Mouse (Mus musculus) spleen, postnatal 4 days (tissue): ENCODE measurements around the gene Adad2.

Source experiments
- DNase-seq, 2 experiments: peaks; one replicate each; pipeline ENCODE4 v3.0.0; 2022; ENCODE audit warnings: low spot score in 2 of 2

Adad2 gene

GRCm38 (mm10) chr8:119616811-119617210, 4.3 kb downstream of the Adad2 start:
- no peak for DNase-seq

DNA sequence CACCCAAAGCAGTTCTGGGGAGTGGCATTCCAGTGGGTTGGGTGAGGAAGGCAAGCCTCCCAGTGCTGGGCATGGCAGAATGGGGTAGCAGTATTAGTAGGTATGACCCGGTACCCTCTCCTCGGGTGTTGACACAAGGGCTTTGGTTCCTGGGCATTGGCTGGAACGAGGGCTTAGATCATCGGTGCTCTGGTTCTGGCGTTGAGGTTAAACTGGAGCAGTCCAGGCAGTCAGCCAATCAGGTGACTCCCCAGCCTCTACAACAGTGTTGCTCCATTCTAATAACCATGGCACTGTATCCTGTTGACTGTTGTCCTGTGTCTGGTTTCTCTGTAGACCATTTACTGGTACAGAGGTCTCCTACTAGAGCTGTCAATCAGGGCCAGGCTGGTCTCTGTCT, 5.0 kb downstream of the Adad2 start:
- DNase-seq: no peak

DNA sequence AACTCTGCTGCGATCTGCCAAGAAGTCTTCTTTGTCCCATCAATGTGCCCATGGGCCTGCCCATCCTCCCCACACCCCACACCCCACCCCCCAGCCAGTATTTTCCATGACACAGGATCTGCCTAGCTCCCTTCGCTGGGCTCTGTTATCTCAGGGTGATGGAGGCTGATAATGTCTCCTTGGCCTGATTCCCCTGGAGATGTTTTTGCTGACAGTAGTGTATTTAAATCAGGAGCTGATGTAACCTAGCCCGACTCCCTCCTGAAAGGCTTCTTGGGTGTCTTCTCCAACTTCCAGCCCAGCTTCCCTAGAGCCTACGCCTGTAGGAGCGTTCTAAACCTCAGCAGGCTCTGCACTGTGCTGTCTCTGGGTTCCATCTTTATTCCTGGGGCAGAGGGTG, 6.3 kb downstream of the Adad2 start:
- no peak for DNase-seq

DNA sequence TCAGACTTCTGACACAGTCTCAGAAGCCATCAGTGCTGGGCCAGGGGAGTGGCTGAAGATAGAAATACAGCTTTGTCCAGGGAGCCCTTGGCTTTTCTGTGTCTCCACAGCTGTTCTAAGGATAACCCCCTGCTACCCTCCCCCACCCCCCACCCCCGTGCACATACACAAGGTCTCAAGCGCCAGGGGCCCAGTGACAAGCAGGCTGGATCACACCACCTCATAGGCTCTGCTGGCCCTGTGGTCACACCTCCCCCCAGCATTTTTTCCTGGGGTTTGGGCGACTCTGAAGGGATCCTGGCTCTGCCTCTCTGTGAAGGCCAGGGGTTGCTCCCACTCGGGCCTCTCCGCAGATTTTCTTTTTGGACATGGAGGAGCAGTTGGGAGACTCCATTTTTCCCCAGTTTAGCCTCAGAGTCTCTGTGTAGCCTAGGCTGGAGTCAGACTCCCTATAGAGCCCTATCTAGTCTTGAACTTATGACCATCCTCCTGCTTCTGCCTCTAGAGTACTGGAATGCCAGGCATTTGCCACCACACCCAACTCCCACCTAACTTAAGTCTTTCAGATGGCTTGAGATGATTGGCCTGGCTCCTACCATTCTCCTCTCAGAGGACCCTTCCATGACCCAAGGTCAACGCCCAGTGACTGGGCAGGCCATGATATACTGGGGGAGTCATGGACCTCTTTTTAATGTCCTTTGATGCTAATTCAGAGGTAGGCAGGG, 7.7 kb downstream of the Adad2 start:
- no peak for DNase-seq

DNA sequence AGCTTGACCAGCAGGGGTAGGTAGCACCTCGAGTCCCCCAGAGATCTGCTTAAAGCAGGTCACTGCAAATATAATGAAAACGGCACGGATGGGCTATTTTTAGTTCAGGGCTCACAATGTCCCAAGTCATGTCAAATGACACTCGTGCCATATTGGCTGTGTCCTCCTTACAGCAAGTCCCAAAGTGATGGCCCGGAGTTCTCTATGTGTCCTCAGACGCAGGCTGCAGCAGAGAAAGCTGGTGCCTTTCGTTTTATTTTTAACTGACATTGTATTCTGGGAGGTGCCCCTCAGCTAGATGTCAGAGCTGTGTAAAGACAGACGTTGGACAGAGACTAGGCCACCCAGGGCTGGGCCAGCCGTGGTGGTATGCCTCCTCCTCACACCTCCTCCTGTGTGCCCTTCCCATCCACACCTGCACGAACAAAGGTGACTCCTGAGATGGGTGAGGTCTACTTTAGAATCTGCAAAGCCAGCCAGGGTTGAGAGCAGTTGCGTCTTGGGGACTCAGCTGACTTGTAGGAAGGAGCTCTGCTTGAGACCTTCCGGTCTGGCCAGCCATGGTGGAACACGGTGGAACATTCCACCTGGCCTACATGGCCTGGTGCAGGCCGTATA, 8.4 kb downstream of the Adad2 start:
- no peak for DNase-seq

DNA sequence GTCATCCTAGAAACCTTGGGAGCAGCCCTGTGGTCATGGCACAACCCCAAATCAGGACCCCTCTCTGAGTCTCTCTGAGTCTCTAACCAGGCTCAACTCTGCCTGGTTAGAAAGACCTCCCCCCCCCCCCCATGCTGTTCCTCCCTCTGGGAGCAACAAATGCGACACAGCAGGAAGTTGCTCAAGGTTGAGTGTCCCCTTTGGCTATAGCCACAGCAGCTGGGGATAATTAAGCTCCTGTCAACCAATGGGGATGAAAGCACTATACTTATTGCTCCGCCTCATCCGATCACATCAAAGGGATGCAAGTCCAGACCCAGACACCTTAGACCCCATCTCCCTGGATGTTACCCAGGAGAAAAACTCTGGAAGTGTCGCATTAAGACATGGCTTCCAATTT, 10.0 kb downstream of the Adad2 start:
- DNase-seq: no peak

- no peak for DNase-seq
These were observed 10.5 kb downstream of the Adad2 start for GRCm38 (mm10) chr8:119623061-119623460.

DNA sequence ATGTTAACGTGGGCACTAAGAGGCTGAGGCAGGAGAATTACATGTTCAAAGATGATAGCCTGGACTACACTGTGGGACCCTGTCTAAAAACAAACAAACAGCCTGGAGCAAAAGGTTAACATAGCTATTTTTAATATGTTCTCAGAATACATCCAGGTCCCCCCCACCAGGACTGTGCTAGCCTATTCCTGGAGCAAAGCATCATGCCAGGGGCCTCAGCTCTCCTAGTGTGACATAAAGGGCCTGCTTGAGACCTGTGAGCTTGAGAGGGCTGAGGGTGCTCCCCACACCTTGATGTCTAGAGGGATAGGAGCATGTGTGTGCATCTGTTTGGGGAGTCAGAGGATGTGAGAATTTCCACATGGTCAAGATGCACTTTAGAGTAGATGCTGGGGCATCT, 11.2 kb downstream of the Adad2 start:
- no peak for DNase-seq

- no peak for DNase-seq
These were observed 12.4 kb downstream of the Adad2 start for GRCm38 (mm10) chr8:119624916-119625315.

- DNase-seq: no peak
These were observed 13.2 kb downstream of the Adad2 start for GRCm38 (mm10) chr8:119625788-119626187.

DNA sequence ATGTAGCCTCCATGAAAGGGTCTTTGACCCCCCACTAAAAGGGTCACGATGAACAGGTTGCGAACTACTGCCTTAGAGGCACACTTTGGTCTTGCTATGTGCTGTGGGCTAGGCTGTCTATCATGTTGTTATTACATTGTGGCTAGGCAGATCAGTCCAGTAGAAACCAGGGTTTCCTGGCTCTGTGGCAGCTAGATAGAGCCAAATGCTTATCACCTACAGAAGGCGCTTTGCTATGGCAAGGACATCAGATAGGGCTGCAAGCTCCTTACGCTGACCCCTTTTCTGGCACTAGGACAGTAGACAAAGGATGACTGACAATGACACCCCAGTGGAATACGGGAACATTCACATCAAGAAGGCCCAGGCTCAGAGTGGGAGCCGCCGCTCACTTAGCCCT, 14.7 kb downstream of the Adad2 start:
- DNase-seq: no peak

- DNase-seq: no peak
These were observed 15.2 kb downstream of the Adad2 start for GRCm38 (mm10) chr8:119627613-119628359.

- DNase-seq: no peak
These were observed 18.3 kb downstream of the Adad2 start for GRCm38 (mm10) chr8:119630841-119631240.

- DNase-seq: no peak
These were observed 19.7 kb downstream of the Adad2 start for GRCm38 (mm10) chr8:119632246-119632645.

- DNase-seq: no peak
These were observed 20.4 kb downstream of the Adad2 start for GRCm38 (mm10) chr8:119632909-119633308.

- no peak for DNase-seq
These were observed 22.2 kb downstream of the Adad2 start for GRCm38 (mm10) chr8:119634616-119635336.

DNA sequence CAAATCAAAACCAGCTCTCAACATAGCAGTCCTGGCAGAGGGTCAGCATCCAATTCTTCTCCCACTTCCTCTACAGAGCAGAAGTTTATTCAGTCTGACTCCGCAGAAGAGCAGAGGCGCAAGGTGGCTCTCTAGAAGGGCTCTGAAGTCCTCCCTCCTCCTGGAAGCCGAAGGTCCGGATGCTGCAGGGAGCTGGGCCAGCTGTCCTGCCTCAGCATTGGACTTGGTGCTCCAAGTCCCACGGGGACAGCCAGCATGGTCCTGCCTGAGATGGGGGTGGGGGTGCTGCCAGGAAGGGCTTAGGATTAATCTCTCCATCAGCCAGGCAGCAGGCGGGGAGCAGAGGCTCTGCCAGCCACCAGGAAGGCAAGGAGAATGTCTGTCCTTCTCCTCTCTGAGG, 22.8 kb downstream of the Adad2 start, which contains the start of gene Kcng4:
Kcng4 (minus strand) TSS at position 303 of the 400 bp plus-strand sequence.
- no peak for DNase-seq

GRCm38 (mm10) chr8:119635958-119636357, 23.4 kb downstream of the Adad2 start:
- DNase-seq: no peak

DNA sequence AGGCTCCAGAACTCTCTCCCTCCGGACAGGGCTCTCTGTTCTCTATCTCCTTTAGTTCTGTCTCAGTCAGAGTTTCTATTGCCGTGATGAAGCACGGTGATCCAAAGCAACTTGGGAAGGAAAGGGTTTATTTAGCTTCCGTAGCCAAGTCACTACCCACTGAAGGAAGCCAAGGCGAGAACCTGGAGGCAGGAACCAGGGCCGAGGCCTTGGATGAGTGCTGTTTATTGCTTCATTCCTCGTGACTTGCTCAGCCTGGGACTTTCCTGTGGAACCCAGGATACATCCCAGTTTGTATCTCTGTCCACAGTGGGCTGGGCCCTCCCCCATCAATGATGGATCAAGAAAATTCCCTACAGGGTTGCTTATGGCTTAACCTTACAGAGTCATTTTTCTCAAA, 24.2 kb downstream of the Adad2 start:
- DNase-seq: no peak

DNA sequence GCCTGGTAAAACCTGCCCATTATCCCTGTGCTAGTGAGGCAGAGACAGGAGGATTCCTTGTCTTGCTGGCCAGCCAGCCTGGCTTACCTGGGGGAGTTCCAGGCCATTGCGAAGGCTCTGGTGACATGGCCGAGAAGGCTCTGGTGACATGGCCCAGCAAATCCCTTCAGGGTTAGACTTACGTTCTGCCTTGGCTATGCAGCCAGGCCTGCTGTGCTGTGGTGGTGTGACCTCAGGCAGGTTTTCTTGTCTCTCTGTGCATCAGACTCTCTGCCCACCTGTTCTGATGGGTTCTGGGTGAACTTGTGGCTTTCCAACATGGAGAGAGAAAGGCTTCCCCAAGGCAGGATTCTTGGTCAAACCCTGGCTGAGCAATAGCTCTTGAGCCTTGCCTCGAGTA, 24.8 kb downstream of the Adad2 start:
- no peak for DNase-seq

DNA sequence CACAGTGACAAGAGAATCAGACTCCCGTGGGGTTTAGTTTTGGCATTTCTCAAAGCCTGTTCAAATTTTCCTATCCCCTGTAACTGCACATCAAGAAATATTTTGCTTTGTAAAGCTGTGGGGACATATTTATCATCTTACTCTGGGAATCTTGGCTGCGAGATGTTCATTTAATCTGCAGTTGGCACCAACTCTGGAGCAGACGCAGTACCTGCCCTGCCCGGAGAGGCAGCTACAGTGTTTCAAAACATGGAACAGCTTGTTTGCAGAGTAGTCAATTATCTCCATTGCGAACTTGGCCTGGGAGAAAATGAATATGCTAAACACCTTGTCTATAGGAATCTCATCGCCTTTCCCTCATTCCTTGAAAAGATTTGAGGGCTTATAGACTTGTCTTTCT, 25.7 kb downstream of the Adad2 start:
- DNase-seq: no peak

DNA sequence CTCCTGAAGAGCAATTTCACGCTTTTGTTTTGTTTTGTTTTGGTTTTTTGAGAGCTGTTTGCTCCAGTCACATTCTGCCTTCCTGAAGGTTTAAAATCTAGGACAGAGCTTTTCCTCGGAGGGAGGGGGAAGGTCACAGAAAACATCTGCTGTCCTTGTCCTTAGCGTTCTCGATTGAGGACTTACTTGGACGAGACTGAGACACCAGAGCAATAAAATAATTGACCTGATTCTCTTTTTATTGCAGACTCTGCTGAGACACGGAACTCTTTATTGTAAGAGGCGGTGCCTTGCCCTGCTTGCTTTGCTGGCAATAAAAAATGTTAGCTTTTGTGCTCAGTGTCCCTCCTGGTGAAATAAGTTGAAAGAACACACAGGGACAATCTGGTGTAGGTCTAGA, 27.3 kb downstream of the Adad2 start:
- no peak for DNase-seq
